Mouse (Mus musculus) lung, embryonic 14.5 days (tissue): ENCODE results near the gene Prom1. TPM values are rescaled to one million over a fixed set of nuclear protein-coding genes. Genes with fewer than 3 reads are reported as not detected.

Experiments used
- ATAC-seq: fragments of 200-750 bp; cut with Nextera tagmentation; 2 replicates; pipeline ENCODE4 v1.8.0; 2017; ENCODE audit warnings: mild to moderate bottlenecking, moderate TSS enrichment, moderate library complexity; ENCODE audit not compliant: insufficient read depth
- DNase-seq: peaks from one replicate; pipeline ENCODE4 v3.0.0-alpha.2; 2015
- H3K27ac ChIP-seq: fragments of 300-500 bp; sonication (generic); 2 replicates; pipeline ENCODE4 v1.5.1; 2014; ENCODE audit warnings: low read depth, mild to moderate bottlenecking, moderate library complexity
- H3K27me3 ChIP-seq: fragments of 300-500 bp; sonication (generic); 2 replicates; pipeline ENCODE4 v1.6.1; 2014; ENCODE audit warnings: low read length, control low read depth; ENCODE audit not compliant: insufficient read depth
- H3K36me3 ChIP-seq: fragments of 300-500 bp; sonication (generic); 2 replicates; pipeline ENCODE4 v1.6.1; 2014; ENCODE audit warnings: control low read depth; ENCODE audit not compliant: insufficient read depth
- H3K4me1 ChIP-seq: fragments of 300-500 bp; sonication (generic); 2 replicates; pipeline ENCODE4 v1.6.1; 2014; ENCODE audit warnings: antibody characterized with exemption, control low read depth; ENCODE audit not compliant: insufficient read depth
- H3K4me2 ChIP-seq: fragments of 300-500 bp; sonication (generic); 2 replicates; pipeline ENCODE4 v1.6.1; 2014; ENCODE audit warnings: mild to moderate bottlenecking
- H3K4me3 ChIP-seq: fragments of 300-500 bp; sonication (generic); 2 replicates; pipeline ENCODE4 v1.5.1; 2014; ENCODE audit warnings: low read depth, low read length
- H3K9ac ChIP-seq: fragments of 300-500 bp; sonication (generic); 2 replicates; pipeline ENCODE4 v1.6.1; 2014
- H3K9me3 ChIP-seq: fragments of 300-500 bp; sonication (generic); 2 replicates; pipeline ENCODE4 v1.6.1; 2016; ENCODE audit warnings: low read depth, low read length, control low read depth
- CTCF ChIP-seq: IDR thresholded peaks from 2 replicates; pipeline ENCODE4 v1.5.1; 2016; ENCODE audit warnings: antibody characterized with exemption, low read depth
- WGBS: fragments of 180-500 bp; shearing (Covaris S2); extraction: QIAGEN DNeasy Blood & Tissue Kit; methylation state at CpG from one replicate; pipeline ENCODE4 v1.1.7; 2014; 5-methylcytosine and 5-hydroxymethylcytosine counted together
- polyA plus RNA-seq: library from polyadenylated mRNA; unstranded; fragments of >200 nt; fragmentation: Nextera tagmentation; extraction: Ambion mirVana; gene quantifications from 2 replicates; pipeline ENCODE4 v1.2.1, GENCODE M21; 2014

Prom1 gene
- polyA plus RNA-seq, 1 experiment from 2014 or later: 58.0 TPM

DNA sequence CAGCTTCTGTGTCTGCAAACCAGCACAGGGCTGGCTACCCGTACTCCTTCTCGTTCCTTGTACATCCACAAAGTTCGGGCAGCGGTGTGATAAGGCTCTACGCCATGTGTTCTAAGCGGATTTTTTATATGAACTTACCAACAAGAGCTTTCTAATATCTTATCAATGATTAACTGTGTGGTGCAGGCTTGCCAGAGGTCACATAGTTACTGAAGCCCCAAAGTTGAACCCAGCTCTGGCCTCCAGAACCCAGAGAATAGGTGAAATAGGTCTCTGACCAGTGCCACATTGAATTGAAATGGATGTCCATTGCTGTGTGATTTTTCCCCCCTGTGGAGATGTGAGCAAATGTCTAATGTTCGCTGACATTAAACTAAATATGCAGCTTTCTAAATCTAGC lies 1.3 kb upstream of the Prom1 start:
- TF ChIP-seq CTCF: no peak
- DNase-seq: no peak
- H3K4me1 ChIP-seq: no peaks in the 10 kb centered on the region; the same call in 1 of the 2 replicates
- no peak for ATAC-seq
- no peaks in the 10 kb centered on the region for H3K36me3 ChIP-seq
- H3K9me3 ChIP-seq: no peaks in the 10 kb centered on the region
- no peak overlapping the region for H3K4me3 ChIP-seq
- H3K9ac ChIP-seq: no peak overlapping the region
- WGBS: 87% methylated on average over 7 of the region's 7 CpGs
- H3K27ac ChIP-seq: no peak overlapping the region
- 0 out of 2 replicates have a peak, but pooled peaks cover 3% of the 10 kb centered on the region for H3K27me3 ChIP-seq
- no peak overlapping the region for H3K4me2 ChIP-seq

DNA sequence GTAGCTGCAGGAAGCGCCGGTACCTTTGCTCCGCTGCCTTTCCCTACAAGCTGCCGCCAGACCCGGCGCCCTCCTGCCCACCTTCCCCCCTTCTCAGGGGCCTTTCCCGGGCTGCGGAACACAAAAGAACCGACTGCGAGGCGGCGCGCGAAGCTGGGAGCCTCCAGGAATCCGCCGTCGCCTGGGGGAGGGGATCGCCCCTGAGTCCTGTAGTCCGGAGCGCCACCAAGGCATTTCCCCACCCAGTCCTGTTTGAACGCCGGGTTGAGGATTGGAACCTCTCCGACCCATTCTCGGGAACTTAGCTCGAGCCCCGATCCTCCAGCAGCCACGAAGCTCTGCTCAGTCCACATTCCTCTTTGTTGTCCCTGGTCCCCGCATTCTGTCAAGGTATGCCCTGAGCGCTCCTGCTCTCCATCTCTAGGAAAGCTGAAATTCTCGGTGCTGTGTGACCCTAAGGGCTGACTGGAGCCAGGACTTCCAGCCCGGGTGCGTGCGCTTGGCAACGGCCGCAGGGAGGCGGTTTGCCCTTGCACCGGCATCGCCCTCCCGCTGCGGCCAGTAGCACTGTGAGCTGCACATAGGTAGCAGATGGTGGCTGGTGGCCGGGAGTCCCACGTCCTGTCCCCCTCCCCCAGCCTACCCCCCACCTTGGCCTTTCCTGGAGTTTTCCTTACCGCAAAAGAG lies 1.1 kb downstream of the Prom1 start:
- H3K27me3 ChIP-seq: 0 out of 2 replicates have a peak, but pooled peaks cover 3% of the 10 kb centered on the region
- peak overlapping the region; percentile 75 for H3K9ac ChIP-seq
- peak; percentile 82 for DNase-seq
- peak overlapping the region; percentile 88 for H3K27ac ChIP-seq
- peak overlapping the region; percentile 67 for H3K4me2 ChIP-seq
- TF ChIP-seq CTCF: 0 out of 2 replicates have a peak, but pooled peaks have one; percentile 14
- no peaks in the 10 kb centered on the region for H3K36me3 ChIP-seq
- peak; percentile 74 for ATAC-seq
- no peaks in the 10 kb centered on the region; the same call in 1 of the 2 replicates for H3K4me1 ChIP-seq
- H3K4me3 ChIP-seq: peak overlapping the region; percentile 71
- H3K9me3 ChIP-seq: no peaks in the 10 kb centered on the region
- WGBS: under 1% methylated on average over 43 of the region's 43 CpGs

DNA sequence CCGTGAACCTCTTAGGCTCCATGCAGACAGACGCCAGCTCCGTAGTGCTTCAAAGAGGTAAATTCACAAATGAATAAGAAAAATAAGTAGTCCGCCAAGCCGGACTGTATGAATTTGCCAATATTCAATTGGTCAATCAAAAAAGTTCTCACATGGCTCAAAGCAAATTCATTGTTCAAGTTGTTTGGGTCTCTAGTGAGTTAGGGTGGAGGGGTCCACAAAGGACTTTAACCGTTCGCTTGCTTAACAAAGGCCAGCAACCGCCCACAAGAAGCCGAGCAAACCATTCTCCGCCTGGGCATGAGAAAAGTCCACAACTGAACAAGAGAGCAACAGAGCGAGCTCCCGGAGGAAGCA lies 1.7 kb downstream of the Prom1 start:
- no peaks in the 10 kb centered on the region for H3K9me3 ChIP-seq
- H3K4me3 ChIP-seq: peak overlapping the region; percentile 71
- 0 out of 2 replicates have a peak, but pooled peaks cover 3% of the 10 kb centered on the region for H3K27me3 ChIP-seq
- peak overlapping the region; percentile 75 for H3K9ac ChIP-seq
- H3K27ac ChIP-seq: peak overlapping the region; percentile 88
- H3K4me2 ChIP-seq: peak overlapping the region; percentile 67
- TF ChIP-seq CTCF: no peak
- no peaks in the 10 kb centered on the region for H3K36me3 ChIP-seq
- no peak; the same call in 1 of the 2 replicates for ATAC-seq
- no peaks in the 10 kb centered on the region; the same call in 1 of the 2 replicates for H3K4me1 ChIP-seq
- DNase-seq: no peak
- 3% methylated on average over 12 of the region's 12 CpGs for WGBS

DNA sequence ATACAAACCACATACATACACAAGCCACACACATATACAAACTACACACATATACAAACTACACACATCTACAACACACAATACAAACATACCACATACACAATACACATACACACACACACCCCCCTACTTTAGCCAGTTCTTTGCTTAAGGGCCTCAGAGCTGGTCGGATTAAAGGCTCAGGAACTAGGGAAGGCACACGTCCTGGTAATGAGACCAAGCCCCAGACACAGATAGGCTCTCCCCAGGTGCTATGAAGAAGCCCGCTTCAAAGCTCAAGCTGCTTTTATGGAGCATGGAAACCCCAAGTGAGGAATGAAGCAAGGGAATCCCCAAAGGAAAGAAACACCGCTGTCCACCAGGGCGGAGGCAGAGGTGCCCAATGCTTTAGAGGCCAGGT lies 4.8 kb downstream of the Prom1 start:
- WGBS: 82% methylated on average over 5 of the region's 5 CpGs
- Histone ChIP-seq H3K4me3 (no peak overlapping the region), H3K36me3 (peaks cover 10% of the 10 kb centered on the region; the same call in 1 of the 2 replicates), H3K27ac (no peak overlapping the region), H3K27me3 (no peaks in the 10 kb centered on the region), H3K9me3 (no peaks in the 10 kb centered on the region), H3K9ac (no peak overlapping the region), H3K4me1 (no peaks in the 10 kb centered on the region), H3K4me2 (no peak overlapping the region)
- DNase-seq (no peak), ATAC-seq (no peak)
- TF ChIP-seq CTCF: no peak

DNA sequence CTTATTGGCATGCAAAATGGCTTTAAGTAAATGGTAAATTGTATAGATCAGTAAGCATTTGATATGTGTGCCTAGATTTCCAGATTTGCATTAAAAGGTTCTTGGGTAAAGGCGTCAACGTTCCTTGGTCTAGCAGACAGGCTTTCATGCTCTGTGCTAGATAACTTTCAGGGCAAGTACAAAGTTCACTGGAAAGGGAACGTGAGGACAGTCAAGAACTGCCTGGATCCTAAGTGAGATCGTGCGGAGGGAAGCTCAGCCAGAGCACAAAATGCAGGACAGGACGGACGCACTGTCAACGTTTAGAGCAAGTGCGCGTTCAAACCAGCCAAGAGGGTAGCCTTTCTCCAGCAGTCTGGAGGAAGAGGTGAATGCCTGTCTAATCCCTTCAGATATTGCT lies 5.7 kb downstream of the Prom1 start:
- Histone ChIP-seq H3K27me3 (no peaks in the 10 kb centered on the region), H3K4me3 (no peak overlapping the region), H3K36me3 (peaks cover 10% of the 10 kb centered on the region; the same call in 1 of the 2 replicates), H3K4me2 (no peak overlapping the region), H3K9ac (no peak overlapping the region), H3K27ac (no peak overlapping the region), H3K4me1 (no peaks in the 10 kb centered on the region), H3K9me3 (no peaks in the 10 kb centered on the region)
- TF ChIP-seq CTCF: no peak
- no peak for ATAC-seq
- 78% methylated on average over 10 of the region's 10 CpGs for WGBS
- DNase-seq: no peak

DNA sequence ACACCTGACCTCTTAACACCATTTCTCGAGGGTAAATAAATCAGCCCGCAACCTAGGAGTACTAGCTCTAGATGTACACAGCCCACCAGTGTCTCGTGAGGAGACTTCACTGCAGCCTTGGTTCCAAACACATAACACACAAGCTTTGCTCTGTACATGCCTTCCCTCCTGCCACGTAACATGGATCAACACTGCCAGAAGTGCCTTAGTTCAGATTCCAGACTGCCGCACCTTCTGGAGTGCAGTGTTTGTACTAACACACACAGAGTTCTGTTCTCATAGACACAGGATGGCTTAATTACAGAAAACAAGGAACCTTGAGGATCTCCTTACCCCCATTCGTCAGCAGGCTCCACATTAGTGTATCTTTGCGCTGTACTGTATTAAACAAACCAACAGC lies 6.1 kb downstream of the Prom1 start:
- ATAC-seq: no peak
- no peak overlapping the region for H3K4me2 ChIP-seq

DNA sequence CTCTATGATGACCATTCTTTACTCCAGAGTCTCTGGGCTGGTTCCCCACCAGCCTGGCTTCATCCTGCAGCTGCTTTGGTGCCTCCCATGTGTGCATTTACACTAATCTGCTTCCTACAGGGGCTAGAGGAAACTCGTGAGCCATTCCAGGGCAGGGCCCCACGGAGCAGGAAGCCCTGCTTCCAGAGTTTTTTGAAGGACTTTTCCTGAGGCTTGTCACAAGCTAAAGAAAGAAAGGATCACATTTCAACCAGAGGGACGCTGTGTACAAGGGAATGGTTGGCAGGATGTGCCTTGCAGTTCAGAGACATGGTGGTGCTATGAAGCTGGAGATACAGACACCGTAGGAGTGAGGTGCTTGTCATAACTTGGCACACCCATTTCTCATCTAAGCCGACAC lies 14.8 kb downstream of the Prom1 start:
- WGBS: 29% methylated on average over 5 of the region's 5 CpGs
- Histone ChIP-seq H3K9me3 (no peaks in the 10 kb centered on the region), H3K9ac (no peak overlapping the region), H3K36me3 (no peaks in the 10 kb centered on the region), H3K27ac (peak overlapping the region; percentile 10; the same call in 1 of the 2 replicates), H3K27me3 (no peaks in the 10 kb centered on the region), H3K4me1 (no peaks in the 10 kb centered on the region), H3K4me3 (no peak overlapping the region), H3K4me2 (no peak overlapping the region)
- no peak for TF ChIP-seq CTCF
- peak; percentile 85 for ATAC-seq
- DNase-seq: peak; percentile 64

More for the DNA sequence above, 6.1 kb downstream of the Prom1 start:
- WGBS: 66% methylated on average over 7 of the region's 7 CpGs
- H3K36me3 ChIP-seq: peaks cover 10% of the 10 kb centered on the region; the same call in 1 of the 2 replicates
- no peaks in the 10 kb centered on the region for H3K27me3 ChIP-seq
- TF ChIP-seq CTCF: no peak
- H3K4me1 ChIP-seq: no peaks in the 10 kb centered on the region
- no peak overlapping the region for H3K9ac ChIP-seq
- no peak for DNase-seq
- no peak overlapping the region for H3K27ac ChIP-seq
- H3K4me3 ChIP-seq: no peak overlapping the region
- no peaks in the 10 kb centered on the region for H3K9me3 ChIP-seq
